Mouse (Mus musculus): ENCODE data around the gene Krtap8-1. TPM values are rescaled to one million over a fixed set of nuclear protein-coding genes. Genes with fewer than 3 reads are reported as not detected.

Gene Krtap8-1
- polyA plus RNA-seq (2014; fragmentation: Nextera tagmentation; extraction: Ambion mirVana): not detected in 2 replicates

DNA sequence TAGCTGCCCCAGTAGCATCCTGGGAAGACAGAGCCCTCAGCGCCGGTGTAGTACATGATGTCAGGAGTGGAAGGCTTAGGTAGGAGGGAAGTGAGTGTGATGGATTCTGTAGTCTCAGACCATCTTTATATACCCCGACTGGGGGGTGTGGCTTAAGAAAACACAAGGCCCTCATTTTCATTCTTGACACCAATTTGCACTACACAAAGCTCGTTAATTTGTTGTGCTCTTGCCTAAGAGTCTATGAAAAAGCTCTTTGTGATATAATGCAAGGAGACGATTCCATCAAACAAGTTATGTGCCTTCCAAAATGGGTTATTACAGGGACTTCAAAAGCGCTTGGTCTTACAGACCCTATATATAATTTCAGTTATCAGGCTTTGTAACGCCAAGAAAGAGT, at the start of gene Krtap8-1:
Gene Krtap8-1, minus strand, starts transcription at position 101 of the 400 bp plus-strand sequence.
- Histone ChIP-seq H3K36me3 (ENCODE audit: control insufficient read depth, insufficient read depth, low read length) (no peaks in the 10 kb centered on the region), H3K4me3 (ENCODE audit: low read length) (no peak within 1 kb of the TSS), H3K9me3 (ENCODE audit: control insufficient read depth, low read length) (no peaks in the 10 kb centered on the region), H3K9ac (ENCODE audit: low read depth, low read length) (no peak within 1 kb of the TSS), H3K27me3 (ENCODE audit: control insufficient read depth, insufficient read depth, low read length) (no peaks in the 10 kb centered on the region), H3K4me1 (ENCODE audit: control insufficient read depth, insufficient read depth, low read length) (no peaks in the 10 kb centered on the region), H3K4me2 (replicated peaks; ENCODE audit: low read depth, low read length) (no peak within 1 kb of the TSS), H3K27ac (ENCODE audit: low read depth, low read length) (no peak within 1 kb of the TSS)
- WGBS: 87% methylated on average over 7 of the region's 7 CpGs
- ATAC-seq (ENCODE audit: low FRiP score, low TSS enrichment): no peak

DNA sequence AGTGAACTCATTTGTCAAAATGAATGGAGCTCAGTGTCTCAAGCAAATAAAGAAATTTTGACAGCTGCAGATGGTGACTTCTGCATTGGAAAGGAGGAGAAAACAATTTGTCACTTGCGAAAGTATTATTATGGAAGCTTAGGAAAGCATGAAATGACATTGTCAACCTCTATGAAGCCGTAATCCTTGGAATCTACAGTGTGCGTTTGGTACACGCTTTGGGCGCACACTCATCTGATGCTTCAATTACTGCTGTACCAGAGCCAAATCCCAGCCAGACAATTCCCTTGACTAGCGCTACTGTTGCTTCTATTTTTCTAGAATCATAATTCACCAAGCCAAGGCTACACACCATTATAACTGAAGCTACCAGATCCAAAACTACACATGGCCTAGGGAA, 49.6 kb upstream of the Krtap8-1 start:
- no peak overlapping the region for H3K4me2 ChIP-seq (replicated peaks; ENCODE audit: low read depth, low read length)
- ATAC-seq (ENCODE audit: low FRiP score, low TSS enrichment): no peak
- H3K27ac ChIP-seq (ENCODE audit: low read depth, low read length): no peak overlapping the region
- WGBS: 93% methylated on average over 6 of the region's 6 CpGs
- H3K4me3 ChIP-seq (ENCODE audit: low read length): no peak overlapping the region
- H3K27me3 ChIP-seq (ENCODE audit: control insufficient read depth, insufficient read depth, low read length): no peaks in the 10 kb centered on the region
- H3K4me1 ChIP-seq (ENCODE audit: control insufficient read depth, insufficient read depth, low read length): no peaks in the 10 kb centered on the region
- H3K9ac ChIP-seq (ENCODE audit: low read depth, low read length): no peak overlapping the region
- H3K9me3 ChIP-seq (ENCODE audit: control insufficient read depth, low read length): no peaks in the 10 kb centered on the region
- H3K36me3 ChIP-seq (ENCODE audit: control insufficient read depth, insufficient read depth, low read length): no peaks in the 10 kb centered on the region

DNA sequence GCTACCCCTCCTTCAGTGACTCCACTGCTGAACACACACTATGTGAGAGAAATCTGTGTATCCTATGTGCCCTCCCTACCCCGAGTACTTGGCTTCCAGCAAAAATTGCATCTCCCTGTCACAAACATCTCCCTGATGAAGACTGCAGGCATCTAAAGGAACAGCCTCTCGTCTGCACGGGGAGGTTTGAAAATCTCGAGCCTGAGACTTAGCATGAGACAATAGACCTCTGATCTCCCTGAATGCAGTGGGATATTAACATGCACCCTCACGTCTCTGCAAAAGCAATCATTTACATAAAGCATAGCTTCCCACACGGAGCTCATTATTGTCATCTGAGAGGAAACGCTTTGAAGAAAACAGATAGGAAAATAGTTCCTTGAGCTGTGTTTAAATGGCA, 42.8 kb upstream of the Krtap8-1 start:
- no peak overlapping the region for H3K4me3 ChIP-seq (ENCODE audit: low read length)
- no peak for ATAC-seq (ENCODE audit: low FRiP score, low TSS enrichment)
- no peaks in the 10 kb centered on the region for H3K9me3 ChIP-seq (ENCODE audit: control insufficient read depth, low read length)
- no peaks in the 10 kb centered on the region for H3K4me1 ChIP-seq (ENCODE audit: control insufficient read depth, insufficient read depth, low read length)
- no peaks in the 10 kb centered on the region for H3K27me3 ChIP-seq (ENCODE audit: control insufficient read depth, insufficient read depth, low read length)
- H3K4me2 ChIP-seq (replicated peaks; ENCODE audit: low read depth, low read length): no peak overlapping the region
- no peak overlapping the region for H3K27ac ChIP-seq (ENCODE audit: low read depth, low read length)
- no peak overlapping the region for H3K9ac ChIP-seq (ENCODE audit: low read depth, low read length)
- H3K36me3 ChIP-seq (ENCODE audit: control insufficient read depth, insufficient read depth, low read length): no peaks in the 10 kb centered on the region
- 59% methylated on average over 7 of the region's 7 CpGs for WGBS

DNA sequence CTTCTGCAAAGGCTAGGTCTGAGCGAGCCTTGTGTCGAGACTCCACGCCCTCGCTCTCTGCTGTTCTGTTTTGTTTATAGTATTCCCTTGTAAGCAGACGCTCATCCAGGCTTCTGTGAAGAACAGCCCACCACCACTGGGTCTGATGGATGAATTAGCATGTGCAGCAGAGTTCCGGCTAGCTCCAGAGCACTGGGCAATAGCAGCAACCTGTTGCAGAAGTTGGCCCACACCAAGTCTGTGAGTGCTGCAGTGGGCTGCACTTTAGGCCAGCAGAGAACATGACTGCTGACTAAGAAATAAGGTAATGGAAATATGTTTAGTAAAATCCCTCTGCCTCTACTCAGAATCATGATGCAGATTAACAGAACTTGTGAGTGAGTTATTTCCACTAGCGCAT, 42.1 kb upstream of the Krtap8-1 start:
- no peak for ATAC-seq (ENCODE audit: low FRiP score, low TSS enrichment)

DNA sequence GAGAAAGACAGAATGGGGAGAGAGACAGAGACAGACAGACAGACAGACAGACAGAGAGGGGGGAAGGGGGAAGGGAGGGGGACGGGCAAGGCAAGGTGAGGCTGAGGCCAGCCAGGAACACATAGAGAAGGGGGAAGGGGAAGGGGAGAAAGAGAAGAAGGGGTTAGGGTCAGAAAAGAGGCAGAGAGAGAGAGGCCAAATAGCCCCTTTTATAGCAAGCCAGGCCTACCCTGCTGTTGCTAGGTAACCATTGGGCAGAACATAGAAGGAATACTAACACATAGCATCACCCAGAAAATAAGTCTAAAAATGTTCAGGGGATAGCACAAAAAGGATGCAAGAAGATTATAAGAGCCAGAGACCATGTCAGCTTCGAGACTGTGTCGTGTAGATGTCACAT, 40.6 kb upstream of the Krtap8-1 start:
- 97% methylated on average over 3 of the region's 3 CpGs for WGBS
- H3K4me3 ChIP-seq (ENCODE audit: low read length): no peak overlapping the region
- H3K9me3 ChIP-seq (ENCODE audit: control insufficient read depth, low read length): no peaks in the 10 kb centered on the region
- H3K9ac ChIP-seq (ENCODE audit: low read depth, low read length): no peak overlapping the region
- H3K27me3 ChIP-seq (ENCODE audit: control insufficient read depth, insufficient read depth, low read length): no peaks in the 10 kb centered on the region
- ATAC-seq (ENCODE audit: low FRiP score, low TSS enrichment): no peak
- no peak overlapping the region for H3K4me2 ChIP-seq (replicated peaks; ENCODE audit: low read depth, low read length)
- H3K4me1 ChIP-seq (ENCODE audit: control insufficient read depth, insufficient read depth, low read length): no peaks in the 10 kb centered on the region
- no peaks in the 10 kb centered on the region for H3K36me3 ChIP-seq (ENCODE audit: control insufficient read depth, insufficient read depth, low read length)
- H3K27ac ChIP-seq (ENCODE audit: low read depth, low read length): no peak overlapping the region

More for the DNA sequence above, 42.1 kb upstream of the Krtap8-1 start:
- no peaks in the 10 kb centered on the region for H3K27me3 ChIP-seq (ENCODE audit: control insufficient read depth, insufficient read depth, low read length)
- 80% methylated on average over 7 of the region's 7 CpGs for WGBS
- no peak overlapping the region for H3K4me2 ChIP-seq (replicated peaks; ENCODE audit: low read depth, low read length)
- no peaks in the 10 kb centered on the region for H3K9me3 ChIP-seq (ENCODE audit: control insufficient read depth, low read length)
- H3K4me1 ChIP-seq (ENCODE audit: control insufficient read depth, insufficient read depth, low read length): no peaks in the 10 kb centered on the region
- no peak overlapping the region for H3K4me3 ChIP-seq (ENCODE audit: low read length)
- H3K36me3 ChIP-seq (ENCODE audit: control insufficient read depth, insufficient read depth, low read length): no peaks in the 10 kb centered on the region
- no peak overlapping the region for H3K9ac ChIP-seq (ENCODE audit: low read depth, low read length)
- no peak overlapping the region for H3K27ac ChIP-seq (ENCODE audit: low read depth, low read length)

DNA sequence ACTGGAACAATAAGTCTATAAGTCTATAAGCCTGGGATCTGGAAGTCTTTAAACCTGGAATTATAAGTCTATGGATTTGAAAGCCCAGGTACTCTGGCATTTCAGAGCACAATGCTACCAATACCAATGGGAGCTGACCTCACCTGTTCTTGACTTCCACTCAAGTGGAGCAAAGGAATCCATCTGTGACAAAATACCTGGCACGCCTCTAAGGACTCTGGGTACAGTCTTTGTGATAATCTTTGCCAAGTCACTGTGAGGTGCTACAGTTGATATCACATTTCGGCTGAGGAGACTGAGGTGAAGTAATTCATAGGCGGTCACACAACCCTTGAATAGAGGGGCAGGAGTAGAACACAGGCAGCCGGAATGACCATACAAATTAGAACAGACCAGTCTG, 33.2 kb upstream of the Krtap8-1 start:
- H3K4me1 ChIP-seq (ENCODE audit: control insufficient read depth, insufficient read depth, low read length): no peaks in the 10 kb centered on the region
- 86% methylated on average over 4 of the region's 4 CpGs for WGBS

DNA sequence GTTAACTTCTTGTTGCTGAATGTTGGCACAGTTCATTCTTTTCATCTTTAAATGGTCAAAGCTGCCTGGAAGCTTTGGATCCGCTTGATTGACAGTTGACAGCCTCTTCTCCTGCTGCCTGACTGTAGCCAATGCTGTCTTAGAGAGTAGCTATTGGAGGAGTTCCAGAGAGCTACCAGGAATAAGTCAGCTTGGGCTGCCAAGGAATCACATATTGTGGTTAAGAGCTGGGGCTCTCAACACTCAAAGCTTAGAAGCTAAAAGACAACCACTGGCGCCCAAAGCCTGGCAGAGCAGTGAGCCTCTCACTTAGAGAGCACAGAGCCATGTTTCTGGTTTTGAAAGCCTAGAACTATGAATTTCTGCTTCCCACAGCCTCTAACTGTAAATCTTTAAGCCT, 32.8 kb upstream of the Krtap8-1 start:
- no peak for ATAC-seq (ENCODE audit: low FRiP score, low TSS enrichment)
- WGBS: 93% methylated on average over 2 of the region's 2 CpGs
- no peak overlapping the region for H3K4me3 ChIP-seq (ENCODE audit: low read length)
- no peaks in the 10 kb centered on the region for H3K9me3 ChIP-seq (ENCODE audit: control insufficient read depth, low read length)
- H3K9ac ChIP-seq (ENCODE audit: low read depth, low read length): no peak overlapping the region
- H3K36me3 ChIP-seq (ENCODE audit: control insufficient read depth, insufficient read depth, low read length): no peaks in the 10 kb centered on the region
- no peaks in the 10 kb centered on the region for H3K4me1 ChIP-seq (ENCODE audit: control insufficient read depth, insufficient read depth, low read length)
- H3K27me3 ChIP-seq (ENCODE audit: control insufficient read depth, insufficient read depth, low read length): no peaks in the 10 kb centered on the region
- H3K27ac ChIP-seq (ENCODE audit: low read depth, low read length): no peak overlapping the region
- H3K4me2 ChIP-seq (replicated peaks; ENCODE audit: low read depth, low read length): no peak overlapping the region

More for the DNA sequence above, 33.2 kb upstream of the Krtap8-1 start:
- Histone ChIP-seq H3K4me2 (replicated peaks; ENCODE audit: low read depth, low read length) (no peak overlapping the region), H3K36me3 (ENCODE audit: control insufficient read depth, insufficient read depth, low read length) (no peaks in the 10 kb centered on the region), H3K4me3 (ENCODE audit: low read length) (no peak overlapping the region), H3K9ac (ENCODE audit: low read depth, low read length) (no peak overlapping the region), H3K27me3 (ENCODE audit: control insufficient read depth, insufficient read depth, low read length) (no peaks in the 10 kb centered on the region), H3K9me3 (ENCODE audit: control insufficient read depth, low read length) (no peaks in the 10 kb centered on the region), H3K27ac (ENCODE audit: low read depth, low read length) (no peak overlapping the region)
- no peak for ATAC-seq (ENCODE audit: low FRiP score, low TSS enrichment)

DNA sequence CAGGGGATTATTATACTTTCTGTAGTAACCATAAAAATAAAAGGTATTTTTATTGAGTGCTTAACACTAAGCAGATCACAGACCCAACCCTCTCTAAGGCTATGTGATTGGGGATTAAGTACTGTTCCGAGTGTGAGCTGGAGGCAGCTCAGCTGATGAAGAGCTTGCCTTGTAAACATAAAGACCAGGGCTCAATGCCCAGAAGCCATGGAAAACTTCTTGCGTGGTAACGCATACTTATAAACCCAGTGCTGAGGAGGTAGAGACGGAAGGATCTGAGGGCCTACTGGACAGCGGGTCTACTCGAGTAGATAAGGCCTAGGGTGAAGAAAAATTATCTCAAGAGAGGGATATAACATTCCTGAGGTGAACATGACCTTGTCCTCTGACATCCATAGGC, 32.3 kb upstream of the Krtap8-1 start:
- Histone ChIP-seq H3K27me3 (ENCODE audit: control insufficient read depth, insufficient read depth, low read length) (no peaks in the 10 kb centered on the region), H3K27ac (ENCODE audit: low read depth, low read length) (no peak overlapping the region), H3K36me3 (ENCODE audit: control insufficient read depth, insufficient read depth, low read length) (no peaks in the 10 kb centered on the region), H3K4me1 (ENCODE audit: control insufficient read depth, insufficient read depth, low read length) (no peaks in the 10 kb centered on the region), H3K4me3 (ENCODE audit: low read length) (no peak overlapping the region), H3K9me3 (ENCODE audit: control insufficient read depth, low read length) (no peaks in the 10 kb centered on the region), H3K4me2 (replicated peaks; ENCODE audit: low read depth, low read length) (no peak overlapping the region), H3K9ac (ENCODE audit: low read depth, low read length) (no peak overlapping the region)
- no peak for ATAC-seq (ENCODE audit: low FRiP score, low TSS enrichment)
- WGBS: 96% methylated on average over 6 of the region's 6 CpGs

DNA sequence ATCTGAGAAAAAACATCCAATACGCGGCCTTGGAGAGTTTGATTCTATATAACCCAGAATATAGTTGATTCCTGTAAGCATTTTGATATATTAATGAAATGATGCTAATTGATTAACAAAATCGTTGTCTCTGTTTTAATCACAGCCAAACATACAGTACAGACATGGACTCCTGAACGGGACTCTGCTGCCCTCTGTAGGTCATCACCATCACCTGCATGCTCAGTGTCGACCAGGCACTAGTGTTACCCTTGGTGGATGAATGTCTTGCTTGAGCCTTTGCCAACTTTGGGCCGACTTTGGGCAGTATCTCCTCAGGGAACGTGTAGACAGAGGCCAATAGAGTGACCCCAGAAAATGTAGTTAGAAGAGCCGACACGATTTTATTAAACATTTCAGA, 29.9 kb upstream of the Krtap8-1 start:
- H3K4me2 ChIP-seq (replicated peaks; ENCODE audit: low read depth, low read length): no peak overlapping the region
- no peaks in the 10 kb centered on the region for H3K27me3 ChIP-seq (ENCODE audit: control insufficient read depth, insufficient read depth, low read length)
- no peak overlapping the region for H3K4me3 ChIP-seq (ENCODE audit: low read length)
- 65% methylated on average over 9 of the region's 9 CpGs for WGBS
- H3K27ac ChIP-seq (ENCODE audit: low read depth, low read length): no peak overlapping the region
- H3K9me3 ChIP-seq (ENCODE audit: control insufficient read depth, low read length): no peaks in the 10 kb centered on the region
- no peak for ATAC-seq (ENCODE audit: low FRiP score, low TSS enrichment)
- no peak overlapping the region for H3K9ac ChIP-seq (ENCODE audit: low read depth, low read length)
- H3K4me1 ChIP-seq (ENCODE audit: control insufficient read depth, insufficient read depth, low read length): no peaks in the 10 kb centered on the region
- no peaks in the 10 kb centered on the region for H3K36me3 ChIP-seq (ENCODE audit: control insufficient read depth, insufficient read depth, low read length)

DNA sequence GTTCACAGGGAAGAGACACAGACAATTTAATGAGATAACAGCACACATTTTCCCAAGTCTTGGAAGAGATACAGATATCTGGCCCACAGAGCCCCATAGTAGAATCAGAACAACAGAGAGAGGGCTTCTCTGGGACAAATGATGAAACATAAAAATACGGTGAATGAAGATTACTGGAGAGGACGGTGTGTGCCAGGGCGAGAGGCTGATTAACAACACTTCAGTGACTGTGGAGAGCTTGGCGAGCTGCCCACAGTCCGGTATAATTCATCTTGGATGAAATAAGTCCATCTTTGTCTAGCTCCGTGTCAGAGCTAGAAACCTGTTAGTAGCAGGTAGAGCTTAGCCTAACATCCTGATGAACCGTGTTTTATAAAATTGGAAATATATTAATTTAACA, 25.7 kb upstream of the Krtap8-1 start:
- no peak for ATAC-seq (ENCODE audit: low FRiP score, low TSS enrichment)
- Histone ChIP-seq H3K9ac (ENCODE audit: low read depth, low read length) (no peak overlapping the region), H3K27me3 (ENCODE audit: control insufficient read depth, insufficient read depth, low read length) (no peaks in the 10 kb centered on the region), H3K9me3 (ENCODE audit: control insufficient read depth, low read length) (no peaks in the 10 kb centered on the region), H3K27ac (ENCODE audit: low read depth, low read length) (no peak overlapping the region), H3K4me3 (ENCODE audit: low read length) (no peak overlapping the region), H3K4me2 (replicated peaks; ENCODE audit: low read depth, low read length) (no peak overlapping the region), H3K36me3 (ENCODE audit: control insufficient read depth, insufficient read depth, low read length) (no peaks in the 10 kb centered on the region), H3K4me1 (ENCODE audit: control insufficient read depth, insufficient read depth, low read length) (no peaks in the 10 kb centered on the region)
- WGBS: 85% methylated on average over 7 of the region's 7 CpGs
